Mouse (Mus musculus): ENCODE data around the gene Setd1a. TPM values are rescaled to one million over a fixed set of nuclear protein-coding genes. Genes with fewer than 3 reads are reported as not detected.

Gene Setd1a
- total and polyA plus RNA-seq, 2 experiments from 2014 or later = 16.0 to 17.8 TPM

GRCm38 (mm10) chr7:127809846-127810245 is 33.4 kb downstream of the Setd1a start:
- Histone ChIP-seq H3K4me1 (ENCODE audit: insufficient read depth, low read length) (no peaks in the 10 kb centered on the region), H3K9ac (replicated peaks; ENCODE audit: low read length) (no peak overlapping the region), H3K4me3 (ENCODE audit: low read length) (no peak overlapping the region), H3K36me3 (ENCODE audit: insufficient read depth, low read length) (peaks cover 39% of the 10 kb centered on the region), H3K4me2 (ENCODE audit: low read depth, low read length) (no peak overlapping the region), H3K27ac (no peak overlapping the region), H3K27me3 (ENCODE audit: insufficient read depth, low read length) (no peaks in the 10 kb centered on the region), H3K9me3 (ENCODE audit: low read length) (no peaks in the 10 kb centered on the region)
- no peak for ATAC-seq
- WGBS = 88% methylated on average over 1 of the region's 1 CpGs
- TF ChIP-seq CTCF (IDR thresholded peaks at IDR 0.05; ENCODE audit: low read depth) = no peak
- DNase-seq (ENCODE audit: low spot score) = no peak

GRCm38 (mm10) chr7:127810650-127811049 is 34.2 kb downstream of the Setd1a start:
- H3K36me3 ChIP-seq (ENCODE audit: insufficient read depth, low read length) = peaks cover 39% of the 10 kb centered on the region
- H3K27ac ChIP-seq = no peak overlapping the region
- ATAC-seq (no peak), DNase-seq (ENCODE audit: low spot score) (no peak)
- no peak overlapping the region for H3K4me2 ChIP-seq (ENCODE audit: low read depth, low read length)
- TF ChIP-seq CTCF (IDR thresholded peaks at IDR 0.05; ENCODE audit: low read depth) = no peak
- no peaks in the 10 kb centered on the region for H3K27me3 ChIP-seq (ENCODE audit: insufficient read depth, low read length)
- WGBS = 83% methylated on average over 10 of the region's 10 CpGs
- H3K4me3 ChIP-seq (ENCODE audit: low read length) = no peak overlapping the region
- H3K4me1 ChIP-seq (ENCODE audit: insufficient read depth, low read length) = no peaks in the 10 kb centered on the region
- H3K9ac ChIP-seq (replicated peaks; ENCODE audit: low read length) = no peak overlapping the region
- no peaks in the 10 kb centered on the region for H3K9me3 ChIP-seq (ENCODE audit: low read length)

- no peaks in the 10 kb centered on the region for H3K9me3 ChIP-seq (ENCODE audit: low read length)
- no peaks in the 10 kb centered on the region for H3K4me1 ChIP-seq (ENCODE audit: insufficient read depth, low read length)
- 88% methylated on average over 4 of the region's 4 CpGs for WGBS
- no peak overlapping the region for H3K9ac ChIP-seq (replicated peaks; ENCODE audit: low read length)
- ATAC-seq = no peak
- H3K27me3 ChIP-seq (ENCODE audit: insufficient read depth, low read length) = no peaks in the 10 kb centered on the region
- H3K27ac ChIP-seq = no peak overlapping the region
- TF ChIP-seq CTCF (IDR thresholded peaks at IDR 0.05; ENCODE audit: low read depth) = no peak
- DNase-seq (ENCODE audit: low spot score) = no peak
- H3K4me3 ChIP-seq (ENCODE audit: low read length) = no peak overlapping the region
- peaks cover 39% of the 10 kb centered on the region for H3K36me3 ChIP-seq (ENCODE audit: insufficient read depth, low read length)
- no peak overlapping the region for H3K4me2 ChIP-seq (ENCODE audit: low read depth, low read length)
Measured at GRCm38 (mm10) chr7:127811240-127811639, 34.8 kb downstream of the Setd1a start.

GRCm38 (mm10) chr7:127812292-127812691 is 35.8 kb downstream of the Setd1a start:
- 91% methylated on average over 3 of the region's 3 CpGs for WGBS
- peaks cover 39% of the 10 kb centered on the region for H3K36me3 ChIP-seq (ENCODE audit: insufficient read depth, low read length)
- ATAC-seq = no peak
- H3K4me2 ChIP-seq (ENCODE audit: low read depth, low read length) = no peak overlapping the region
- no peaks in the 10 kb centered on the region for H3K9me3 ChIP-seq (ENCODE audit: low read length)
- DNase-seq (ENCODE audit: low spot score) = no peak
- no peak overlapping the region for H3K4me3 ChIP-seq (ENCODE audit: low read length)
- no peak overlapping the region for H3K9ac ChIP-seq (replicated peaks; ENCODE audit: low read length)
- no peak for TF ChIP-seq CTCF (IDR thresholded peaks at IDR 0.05; ENCODE audit: low read depth)
- no peaks in the 10 kb centered on the region for H3K4me1 ChIP-seq (ENCODE audit: insufficient read depth, low read length)
- no peaks in the 10 kb centered on the region for H3K27me3 ChIP-seq (ENCODE audit: insufficient read depth, low read length)
- no peak overlapping the region for H3K27ac ChIP-seq

- Histone ChIP-seq H3K4me2 (ENCODE audit: low read depth, low read length) (no peak overlapping the region), H3K27me3 (ENCODE audit: insufficient read depth, low read length) (no peaks in the 10 kb centered on the region), H3K4me3 (ENCODE audit: low read length) (no peak overlapping the region), H3K4me1 (ENCODE audit: insufficient read depth, low read length) (no peaks in the 10 kb centered on the region), H3K27ac (no peak overlapping the region), H3K36me3 (ENCODE audit: insufficient read depth, low read length) (peaks cover 34% of the 10 kb centered on the region), H3K9ac (replicated peaks; ENCODE audit: low read length) (no peak overlapping the region), H3K9me3 (ENCODE audit: low read length) (no peaks in the 10 kb centered on the region)
- no peak for TF ChIP-seq CTCF (IDR thresholded peaks at IDR 0.05; ENCODE audit: low read depth)
- no peak for DNase-seq (ENCODE audit: low spot score)
- ATAC-seq = no peak
- 78% methylated on average over 4 of the region's 4 CpGs for WGBS
Measured at GRCm38 (mm10) chr7:127813821-127814220, 37.4 kb downstream of the Setd1a start.

- no peak overlapping the region for H3K9ac ChIP-seq (replicated peaks; ENCODE audit: low read length)
- no peak overlapping the region for H3K4me2 ChIP-seq (ENCODE audit: low read depth, low read length)
- H3K27me3 ChIP-seq (ENCODE audit: insufficient read depth, low read length) = no peaks in the 10 kb centered on the region
- WGBS = 68% methylated on average over 19 of the region's 19 CpGs
- H3K4me3 ChIP-seq (ENCODE audit: low read length) = no peak overlapping the region
- H3K4me1 ChIP-seq (ENCODE audit: insufficient read depth, low read length) = no peaks in the 10 kb centered on the region
- H3K27ac ChIP-seq = no peak overlapping the region
- peak; percentile 61 for DNase-seq (ENCODE audit: low spot score)
- H3K9me3 ChIP-seq (ENCODE audit: low read length) = no peaks in the 10 kb centered on the region
- peaks cover 30% of the 10 kb centered on the region for H3K36me3 ChIP-seq (ENCODE audit: insufficient read depth, low read length)
- ATAC-seq = 0 out of 2 replicates have a peak, but pooled peaks have one; percentile 44
- no peak for TF ChIP-seq CTCF (IDR thresholded peaks at IDR 0.05; ENCODE audit: low read depth)
Measured at GRCm38 (mm10) chr7:127814241-127814921, 37.9 kb downstream of the Setd1a start.

- no peak for TF ChIP-seq CTCF (IDR thresholded peaks at IDR 0.05; ENCODE audit: low read depth)
- no peak overlapping the region for H3K9ac ChIP-seq (replicated peaks; ENCODE audit: low read length)
- no peaks in the 10 kb centered on the region for H3K9me3 ChIP-seq (ENCODE audit: low read length)
- DNase-seq (ENCODE audit: low spot score) (no peak), ATAC-seq (no peak)
- H3K4me3 ChIP-seq (ENCODE audit: low read length) = no peak overlapping the region
- 93% methylated on average over 15 of the region's 15 CpGs for WGBS
- H3K27ac ChIP-seq = no peak overlapping the region
- H3K36me3 ChIP-seq (ENCODE audit: insufficient read depth, low read length) = peaks cover 22% of the 10 kb centered on the region
- no peaks in the 10 kb centered on the region for H3K27me3 ChIP-seq (ENCODE audit: insufficient read depth, low read length)
- no peaks in the 10 kb centered on the region for H3K4me1 ChIP-seq (ENCODE audit: insufficient read depth, low read length)
- no peak overlapping the region for H3K4me2 ChIP-seq (ENCODE audit: low read depth, low read length)
Measured at GRCm38 (mm10) chr7:127815116-127815665, 38.7 kb downstream of the Setd1a start.
